Mouse (Mus musculus) megakaryocyte, embryonic 14.5 days (primary cell): ENCODE results near the gene Tctex1d1.

ENCODE experiments used
- FLI1 ChIP-seq: IDR thresholded peaks from 2 replicates; pipeline ENCODE4 v1.6.1; 2012; ENCODE audit warnings: low read length, inconsistent platforms, mixed read lengths
- GATA1 ChIP-seq: IDR thresholded peaks from 3 replicates; pipeline ENCODE4 v1.6.1; 2012; ENCODE audit warnings: mixed read lengths, low read length, inconsistent platforms, borderline replicate concordance

DNA sequence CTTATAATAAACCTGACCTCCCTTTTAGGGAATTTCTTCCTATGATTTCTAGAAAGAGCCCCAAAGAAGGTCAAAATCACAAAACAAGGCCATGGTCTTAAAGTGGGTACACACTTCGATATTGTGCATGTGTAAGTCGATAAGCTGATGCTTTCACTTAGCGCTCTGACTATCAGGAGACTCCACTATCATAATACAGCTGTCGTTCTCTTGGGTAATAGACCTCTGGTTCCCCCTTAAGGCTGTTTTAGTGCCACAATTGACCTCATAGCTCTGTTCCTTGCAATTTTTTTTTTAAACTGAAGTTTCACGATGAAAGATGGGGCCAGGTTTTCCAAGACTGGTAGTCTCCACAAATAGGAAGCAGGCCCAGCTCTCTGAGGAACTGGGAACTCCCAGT is 979 bp downstream of the Tctex1d1 start:
- no peak for TF ChIP-seq GATA1
- no peak for TF ChIP-seq FLI1
